ENCODE assay signal across 8 mouse cellular contexts in the genomic region with DNA sequence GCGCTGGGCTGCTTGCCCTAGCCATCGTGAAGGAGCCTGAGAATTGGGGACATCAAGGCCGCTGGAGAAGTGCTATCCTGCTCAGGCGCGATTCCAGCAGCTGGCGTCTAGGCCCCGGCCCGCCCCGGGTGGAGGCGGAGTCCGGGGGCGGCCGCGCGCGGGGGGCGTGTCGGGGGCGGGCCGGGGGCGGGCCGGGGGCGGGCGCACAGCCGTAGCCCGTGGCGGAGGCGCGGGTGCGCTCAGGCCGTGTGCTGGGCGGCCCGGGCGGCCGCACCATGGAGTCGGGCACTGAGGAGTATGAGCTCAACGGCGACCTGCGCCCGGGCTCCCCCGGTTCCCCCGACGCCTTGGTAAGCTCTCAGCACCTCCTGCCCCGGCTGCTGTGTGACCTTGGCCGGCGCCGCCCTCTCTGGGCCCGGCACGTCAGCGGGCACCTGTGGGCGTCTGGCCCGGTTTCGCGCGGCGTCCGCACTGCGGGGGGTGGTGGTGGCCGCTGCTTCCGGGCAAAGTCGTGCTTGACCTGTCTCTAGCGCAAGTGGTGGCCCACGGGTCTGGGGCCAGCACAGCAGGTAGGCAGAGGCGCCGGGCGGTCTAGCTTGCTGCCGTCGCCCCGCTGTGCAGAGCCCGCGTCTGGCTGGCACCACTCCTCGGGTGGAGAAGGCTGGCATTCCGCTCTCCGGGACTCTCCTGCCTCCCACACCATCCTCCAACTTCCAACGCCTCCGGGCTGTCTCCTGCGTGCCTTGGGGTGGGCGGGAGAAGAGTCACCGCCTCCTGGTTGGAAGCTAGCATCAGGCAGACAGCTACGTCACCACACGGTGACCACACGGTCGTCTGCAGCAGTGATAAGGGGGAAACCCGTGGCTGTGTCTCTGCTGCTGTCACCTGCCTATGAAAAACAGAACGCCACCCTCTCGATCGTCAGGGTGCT. TPM values are rescaled to one million over a fixed set of nuclear protein-coding genes. Genes with fewer than 3 reads are reported as not detected.
DNase-seq lines count a peak whose midpoint lies in the region.

A gene (plus strand): TSS at position 198 of the 931 bp plus-strand sequence.

- no peaks in the 10 kb centered on the region for H3K9me3 ChIP-seq in hindbrain, embryonic 10.5 days

- peaks cover 62% of the 10 kb centered on the region for H3K4me1 ChIP-seq in hindbrain, embryonic 10.5 days (replicated peaks)

- H3K36me3 ChIP-seq in hindbrain, embryonic 10.5 days = no peaks in the 10 kb centered on the region

- H3K4me3 ChIP-seq in hindbrain, embryonic 10.5 days = peak within 1 kb of the TSS; percentile 84

- DNase-seq in Muller cell, postnatal 12 days (ENCODE audit: inconsistent ontology term) = peak; percentile 93
- peak; percentile 79 for DNase-seq in cerebellum, adult 9-10 months
- peak; percentile 66 to 83 for DNase-seq in frontal cortex, adult 2 months (ENCODE audit: extremely low spot score in 1 of 2, low spot score in 1 of 2)
- peak; percentile 80 for DNase-seq in hindbrain, embryonic 10.5 days (ENCODE audit: low spot score)
- DNase-seq in layer of hippocampus, postnatal 14 days (ENCODE audit: low spot score in 2 of 2) = peak; percentile 59 to 74
- peak; percentile 80 for DNase-seq in lung, postnatal 25 days (ENCODE audit: low spot score)
- DNase-seq in retina, adult 2 months (ENCODE audit: low read depth, low spot score) = peak; percentile 43
- DNase-seq in thymus, postnatal 25 days = peak; percentile 79

- WGBS in hindbrain, embryonic 10.5 days = under 1% methylated on average over 87 of the region's 87 CpGs

- peaks cover 40% of the 10 kb centered on the region for H3K27me3 ChIP-seq in hindbrain, embryonic 10.5 days (ENCODE audit: insufficient read depth, poor library complexity, severe bottlenecking)

- peak within 1 kb of the TSS; percentile 84 for H3K27ac ChIP-seq in hindbrain, embryonic 10.5 days

RNA-seq across cellular contexts. Expression of the gene that starts here (rescaled TPM):
- 56.2 and 61.8 TPM in 2 replicates for polyA plus RNA-seq in frontal cortex, adult 2 months (2012; rRNA removed)
- polyA plus RNA-seq in hindbrain, embryonic 10.5 days (2016; fragmentation: Nextera tagmentation; extraction: Ambion mirVana) = 26.3 and 28.3 TPM in 2 replicates
- 10 to 100 TPM; 24.4 to 26.4 TPM for total RNA-seq in layer of hippocampus, postnatal 14 days (2021)

Comparison
In these comparisons a context has a peak if more than half of its experiments do, and no peak if none do; other contexts are left out.
1. Peak in every context shown above with its lines: DNase-seq, H3K4me3 ChIP-seq and H3K27ac ChIP-seq.
2. DNase-seq: peak in every context shown above with its lines; median percentile 93 in Muller cell, postnatal 12 days; 80 in hindbrain, embryonic 10.5 days; 80 in lung, postnatal 25 days; 79 in cerebellum, adult 9-10 months; 79 in thymus, postnatal 25 days; 74 in frontal cortex, adult 2 months; 66 in layer of hippocampus, postnatal 14 days; 43 in retina, adult 2 months.